Mouse (Mus musculus) intestine, postnatal 0 days (tissue): ENCODE results near the gene Cdkl1. TPM values are rescaled to one million over a fixed set of nuclear protein-coding genes. Genes with fewer than 3 reads are reported as not detected.

Source experiments
- ATAC-seq: fragments of 200-750 bp; cut with Nextera tagmentation; 2 replicates; pipeline ENCODE4 v1.8.0; 2017; ENCODE audit warnings: mild to moderate bottlenecking, moderate TSS enrichment, moderate library complexity
- H3K27ac ChIP-seq: fragments of 300-500 bp; sonication (generic); 2 replicates; pipeline ENCODE4 v1.5.1; 2014; ENCODE audit warnings: mild to moderate bottlenecking, low read depth, low read length, moderate library complexity
- H3K27me3 ChIP-seq: fragments of 300-500 bp; sonication (generic); replicated peaks from 2 replicates; pipeline ENCODE4 v1.6.1; 2014; ENCODE audit warnings: low read length, mixed read lengths; ENCODE audit not compliant: control insufficient read depth, insufficient read depth
- H3K36me3 ChIP-seq: fragments of 300-500 bp; sonication (generic); 2 replicates; pipeline ENCODE4 v1.6.1; 2014; ENCODE audit warnings: mild to moderate bottlenecking, moderate library complexity; ENCODE audit not compliant: control insufficient read depth, insufficient read depth
- H3K4me1 ChIP-seq: fragments of 300-500 bp; sonication (generic); replicated peaks from 2 replicates; pipeline ENCODE4 v1.6.1; 2014; ENCODE audit warnings: antibody characterized with exemption, low read length, mixed read lengths; ENCODE audit not compliant: control insufficient read depth, insufficient read depth
- H3K4me2 ChIP-seq: fragments of 300-500 bp; sonication (generic); replicated peaks from 2 replicates; pipeline ENCODE4 v1.6.1; 2014; ENCODE audit warnings: low read depth, mild to moderate bottlenecking, moderate library complexity
- H3K4me3 ChIP-seq: fragments of 300-500 bp; sonication (generic); 2 replicates; pipeline ENCODE4 v1.5.1; 2014; ENCODE audit warnings: low read depth, low read length
- H3K9ac ChIP-seq: fragments of 300-500 bp; sonication (generic); 2 replicates; pipeline ENCODE4 v1.6.1; 2014; ENCODE audit warnings: mild to moderate bottlenecking, low read depth, low read length
- H3K9me3 ChIP-seq: fragments of 300-500 bp; sonication (generic); 2 replicates; pipeline ENCODE4 v1.6.1; 2016; ENCODE audit warnings: mixed run types; ENCODE audit not compliant: control insufficient read depth
- CTCF ChIP-seq: sonication (generic); IDR thresholded peaks from 2 replicates; pipeline ENCODE4 v1.5.1; 2016; ENCODE audit warnings: low read depth, mild to moderate bottlenecking, control low read depth, antibody characterized with exemption, moderate library complexity
- WGBS: fragments of 180-500 bp; shearing (Covaris S2); extraction: QIAGEN DNeasy Blood & Tissue Kit; methylation state at CpG from one replicate; pipeline ENCODE4 v1.1.7; 2014; 5-methylcytosine and 5-hydroxymethylcytosine counted together
- polyA plus RNA-seq: library from polyadenylated mRNA; unstranded; fragments of >200 nt; fragmentation: Nextera tagmentation; extraction: Ambion mirVana; gene quantifications from 2 replicates; pipeline ENCODE4 v1.2.1, GENCODE M21; 2015

Gene Cdkl1
- polyA plus RNA-seq, 1 experiment from 2014 or later: 1.5 TPM

GRCm38 (mm10) chr12:69765543-69765942 is 25.5 kb downstream of the Cdkl1 start:
- H3K36me3 ChIP-seq: no peaks in the 10 kb centered on the region
- H3K4me3 ChIP-seq: no peak overlapping the region
- H3K27ac ChIP-seq: no peak overlapping the region
- no peaks in the 10 kb centered on the region for H3K27me3 ChIP-seq
- H3K4me2 ChIP-seq: no peak overlapping the region
- TF ChIP-seq CTCF: no peak
- no peaks in the 10 kb centered on the region for H3K9me3 ChIP-seq
- H3K9ac ChIP-seq: no peak overlapping the region
- no peak for ATAC-seq
- 60% methylated on average over 9 of the region's 9 CpGs for WGBS
- 0 out of 2 replicates have a peak, but pooled peaks cover 3% of the 10 kb centered on the region for H3K4me1 ChIP-seq

- no peak overlapping the region for H3K4me2 ChIP-seq
Observed at GRCm38 (mm10) chr12:69761603-69762002, 29.5 kb downstream of the Cdkl1 start.

GRCm38 (mm10) chr12:69760743-69761406 is 30.2 kb downstream of the Cdkl1 start:
- WGBS: 62% methylated on average over 20 of the region's 20 CpGs
- TF ChIP-seq CTCF: no peak
- Histone ChIP-seq H3K36me3 (no peaks in the 10 kb centered on the region), H3K4me3 (no peak overlapping the region), H3K4me1 (peaks cover 6% of the 10 kb centered on the region; the same call in 1 of the 2 replicates), H3K27ac (no peak overlapping the region), H3K9ac (no peak overlapping the region), H3K9me3 (no peaks in the 10 kb centered on the region), H3K4me2 (no peak overlapping the region), H3K27me3 (no peaks in the 10 kb centered on the region)
- ATAC-seq: no peak

More at GRCm38 (mm10) chr12:69761603-69762002, 29.5 kb downstream of the Cdkl1 start:
- H3K4me3 ChIP-seq: no peak overlapping the region
- no peaks in the 10 kb centered on the region for H3K9me3 ChIP-seq
- 62% methylated on average over 2 of the region's 2 CpGs for WGBS
- no peaks in the 10 kb centered on the region for H3K27me3 ChIP-seq
- no peak for TF ChIP-seq CTCF
- peaks cover 7% of the 10 kb centered on the region; the same call in 1 of the 2 replicates for H3K4me1 ChIP-seq
- H3K9ac ChIP-seq: no peak overlapping the region
- H3K27ac ChIP-seq: no peak overlapping the region
- no peak for ATAC-seq
- no peaks in the 10 kb centered on the region for H3K36me3 ChIP-seq

- Histone ChIP-seq H3K27me3 (no peaks in the 10 kb centered on the region), H3K36me3 (no peaks in the 10 kb centered on the region), H3K4me1 (peaks cover 3% of the 10 kb centered on the region; the same call in 1 of the 2 replicates), H3K27ac (no peak overlapping the region), H3K9ac (no peak overlapping the region), H3K4me3 (no peak overlapping the region), H3K9me3 (no peaks in the 10 kb centered on the region), H3K4me2 (no peak overlapping the region)
- TF ChIP-seq CTCF: no peak
- ATAC-seq: no peak
- WGBS: 46% methylated on average over 6 of the region's 6 CpGs
Observed at GRCm38 (mm10) chr12:69760014-69760413, 31.1 kb downstream of the Cdkl1 start.

GRCm38 (mm10) chr12:69759267-69759885 is 31.7 kb downstream of the Cdkl1 start:
- WGBS: 34% methylated on average over 7 of the region's 7 CpGs
- Histone ChIP-seq H3K9me3 (no peaks in the 10 kb centered on the region), H3K27me3 (no peaks in the 10 kb centered on the region), H3K4me2 (peak overlapping the region; percentile 63; the same call in 1 of the 2 replicates), H3K27ac (peak overlapping the region; percentile 50; the same call in 1 of the 2 replicates), H3K4me3 (peak overlapping the region; percentile 25; the same call in 1 of the 2 replicates), H3K36me3 (no peaks in the 10 kb centered on the region), H3K4me1 (peaks cover 3% of the 10 kb centered on the region; the same call in 1 of the 2 replicates), H3K9ac (no peak overlapping the region)
- no peak for TF ChIP-seq CTCF
- no peak for ATAC-seq
